Mouse (Mus musculus): Measurements from ENCODE around the gene Sln.

- no peak for TF ChIP-seq CTCF (IDR thresholded peaks at IDR 0.05; ENCODE audit: control insufficient read depth, insufficient read depth, low read length)
- no peak for TF ChIP-seq POLR2A (IDR thresholded peaks at IDR 0.05; ENCODE audit: borderline replicate concordance, control insufficient read depth, low read depth, low read length)
Measured at GRCm38 (mm10) chr9:53854525-53854924, 4.6 kb downstream of the Sln start.
